Mouse (Mus musculus): Measurements from ENCODE around the gene Tjp3. TPM values are rescaled to one million over a fixed set of nuclear protein-coding genes. Genes with fewer than 3 reads are reported as not detected.

Gene Tjp3
- polyA plus RNA-seq (2014; fragmentation: Nextera tagmentation; extraction: Ambion mirVana): 7.6 and 11.6 TPM in 2 replicates

DNA sequence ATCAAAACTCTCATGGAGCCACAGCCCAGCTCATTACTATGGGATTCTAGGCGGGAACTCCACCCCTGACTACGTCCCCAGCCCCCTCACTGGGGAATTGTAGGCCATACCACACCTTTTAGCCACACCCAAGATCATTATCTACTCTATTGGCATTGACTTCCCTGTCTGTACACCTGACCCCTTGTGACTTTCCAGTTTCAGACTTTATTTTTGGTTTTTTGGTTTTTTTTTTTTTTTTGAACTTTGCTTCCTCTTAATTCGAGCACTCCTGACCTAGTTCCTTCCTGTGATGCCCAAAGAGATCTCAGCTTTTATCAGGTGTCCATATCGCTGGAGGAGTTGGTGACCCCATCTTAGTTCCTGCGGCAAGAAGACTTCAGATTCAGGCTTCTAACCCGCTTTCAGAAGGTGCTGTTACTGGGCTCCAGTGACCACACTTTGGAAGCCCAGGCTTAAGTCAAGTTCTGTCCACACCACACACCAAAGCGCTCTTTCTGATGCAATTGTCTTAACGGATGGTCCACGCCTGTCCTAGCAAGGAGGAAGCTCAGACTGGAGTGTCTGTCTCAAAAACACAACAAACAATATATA, at the start of gene Tjp3:
TSS of gene Tjp3 (minus strand) at position 71 of the 594 bp plus-strand sequence.
- H3K4me1 ChIP-seq (ENCODE audit: control insufficient read depth, insufficient read depth, low read length): peaks cover 24% of the 10 kb centered on the region
- ATAC-seq (ENCODE audit: low FRiP score, low TSS enrichment): no peak
- no peaks in the 10 kb centered on the region for H3K36me3 ChIP-seq (ENCODE audit: control insufficient read depth, insufficient read depth, low read length)
- H3K27me3 ChIP-seq (ENCODE audit: control insufficient read depth, insufficient read depth, low read length): peaks cover 16% of the 10 kb centered on the region
- H3K9me3 ChIP-seq (ENCODE audit: control insufficient read depth, low read length): no peaks in the 10 kb centered on the region
- H3K4me3 ChIP-seq (ENCODE audit: low read length): peak within 1 kb of the TSS; percentile 29
- peak within 1 kb of the TSS; percentile 30; the same call in 1 of the 2 replicates for H3K27ac ChIP-seq (ENCODE audit: low read depth, low read length)
- peak within 1 kb of the TSS; percentile 36 for H3K4me2 ChIP-seq (replicated peaks; ENCODE audit: low read depth, low read length)
- H3K9ac ChIP-seq (ENCODE audit: low read depth, low read length): peak within 1 kb of the TSS; percentile 28; the same call in 1 of the 2 replicates
- 63% methylated on average over 9 of the region's 9 CpGs for WGBS

DNA sequence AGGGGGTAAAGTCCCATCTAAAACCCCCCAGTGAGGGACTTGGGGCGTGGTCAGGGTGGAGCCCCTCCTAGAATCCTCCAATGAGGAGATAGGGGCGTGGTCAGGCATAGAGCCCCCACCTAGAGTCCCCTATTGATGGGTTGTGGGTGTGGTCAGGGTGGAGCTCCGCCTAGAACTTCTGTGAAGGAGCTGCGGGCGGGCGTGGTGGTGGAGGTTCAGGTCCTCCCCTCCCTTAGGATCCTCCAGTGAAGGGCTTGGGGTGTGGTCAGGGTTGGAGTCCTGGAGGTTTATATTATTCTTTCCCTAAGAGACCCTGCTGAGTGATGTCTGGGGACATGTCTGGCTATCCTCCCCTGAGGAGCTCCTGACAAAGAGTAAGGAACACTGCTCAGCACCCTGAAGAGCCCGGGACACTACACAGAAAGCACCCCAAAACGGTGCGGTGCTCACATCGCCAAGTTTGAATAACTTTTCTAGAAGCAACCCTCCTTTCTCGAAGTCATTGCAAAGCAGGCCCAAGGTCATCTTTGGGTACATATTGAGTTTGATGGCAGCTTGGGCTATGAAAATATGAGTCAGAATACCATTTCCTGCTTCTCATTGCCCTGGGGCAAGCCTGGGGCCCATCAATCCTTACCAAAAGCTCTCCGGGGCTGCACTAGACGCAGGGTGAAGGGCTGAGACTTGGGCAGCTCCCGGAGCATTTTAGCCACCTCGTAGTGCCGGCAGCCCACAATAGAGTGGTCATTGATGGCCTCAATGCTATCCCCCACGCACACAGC, 49.4 kb upstream of the Tjp3 start:
- no peaks in the 10 kb centered on the region for H3K9me3 ChIP-seq (ENCODE audit: control insufficient read depth, low read length)
- H3K9ac ChIP-seq (ENCODE audit: low read depth, low read length): no peak overlapping the region
- peaks cover 22% of the 10 kb centered on the region for H3K27me3 ChIP-seq (ENCODE audit: control insufficient read depth, insufficient read depth, low read length)
- no peak overlapping the region for H3K4me3 ChIP-seq (ENCODE audit: low read length)
- no peak for ATAC-seq (ENCODE audit: low FRiP score, low TSS enrichment)
- 41% methylated on average over 17 of the region's 17 CpGs for WGBS
- no peak overlapping the region for H3K27ac ChIP-seq (ENCODE audit: low read depth, low read length)
- no peak overlapping the region for H3K4me2 ChIP-seq (replicated peaks; ENCODE audit: low read depth, low read length)
- no peaks in the 10 kb centered on the region for H3K36me3 ChIP-seq (ENCODE audit: control insufficient read depth, insufficient read depth, low read length)
- H3K4me1 ChIP-seq (ENCODE audit: control insufficient read depth, insufficient read depth, low read length): peaks cover 12% of the 10 kb centered on the region; the same call in 1 of the 2 replicates

DNA sequence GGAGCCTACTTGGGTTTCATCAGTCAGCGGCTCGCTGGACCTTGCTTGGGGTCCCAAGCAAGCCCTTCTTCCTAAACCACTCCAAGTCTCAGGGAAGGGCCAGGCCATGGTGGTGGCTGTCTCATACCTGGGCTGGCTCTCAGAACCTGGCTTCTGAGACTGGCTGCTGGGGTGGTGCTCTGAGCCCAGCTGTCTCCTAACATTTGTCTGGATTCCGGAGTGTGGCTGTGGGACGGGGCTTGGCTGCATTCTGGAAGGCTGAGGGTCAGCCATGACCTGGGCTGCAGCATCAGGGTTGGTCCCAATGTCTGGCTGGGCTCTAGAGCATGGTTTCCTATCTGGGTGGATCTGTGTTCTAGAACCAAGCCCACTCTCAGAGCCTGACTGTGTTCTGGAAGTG, 45.2 kb upstream of the Tjp3 start:
- Histone ChIP-seq H3K27ac (ENCODE audit: low read depth, low read length) (peak overlapping the region; percentile 52; the same call in 1 of the 2 replicates), H3K4me1 (ENCODE audit: control insufficient read depth, insufficient read depth, low read length) (peaks cover 26% of the 10 kb centered on the region), H3K9me3 (ENCODE audit: control insufficient read depth, low read length) (no peaks in the 10 kb centered on the region), H3K27me3 (ENCODE audit: control insufficient read depth, insufficient read depth, low read length) (peaks cover 9% of the 10 kb centered on the region), H3K36me3 (ENCODE audit: control insufficient read depth, insufficient read depth, low read length) (no peaks in the 10 kb centered on the region), H3K4me3 (ENCODE audit: low read length) (no peak overlapping the region), H3K4me2 (replicated peaks; ENCODE audit: low read depth, low read length) (no peak overlapping the region), H3K9ac (ENCODE audit: low read depth, low read length) (no peak overlapping the region)
- ATAC-seq (ENCODE audit: low FRiP score, low TSS enrichment): no peak
- 70% methylated on average over 4 of the region's 4 CpGs for WGBS

DNA sequence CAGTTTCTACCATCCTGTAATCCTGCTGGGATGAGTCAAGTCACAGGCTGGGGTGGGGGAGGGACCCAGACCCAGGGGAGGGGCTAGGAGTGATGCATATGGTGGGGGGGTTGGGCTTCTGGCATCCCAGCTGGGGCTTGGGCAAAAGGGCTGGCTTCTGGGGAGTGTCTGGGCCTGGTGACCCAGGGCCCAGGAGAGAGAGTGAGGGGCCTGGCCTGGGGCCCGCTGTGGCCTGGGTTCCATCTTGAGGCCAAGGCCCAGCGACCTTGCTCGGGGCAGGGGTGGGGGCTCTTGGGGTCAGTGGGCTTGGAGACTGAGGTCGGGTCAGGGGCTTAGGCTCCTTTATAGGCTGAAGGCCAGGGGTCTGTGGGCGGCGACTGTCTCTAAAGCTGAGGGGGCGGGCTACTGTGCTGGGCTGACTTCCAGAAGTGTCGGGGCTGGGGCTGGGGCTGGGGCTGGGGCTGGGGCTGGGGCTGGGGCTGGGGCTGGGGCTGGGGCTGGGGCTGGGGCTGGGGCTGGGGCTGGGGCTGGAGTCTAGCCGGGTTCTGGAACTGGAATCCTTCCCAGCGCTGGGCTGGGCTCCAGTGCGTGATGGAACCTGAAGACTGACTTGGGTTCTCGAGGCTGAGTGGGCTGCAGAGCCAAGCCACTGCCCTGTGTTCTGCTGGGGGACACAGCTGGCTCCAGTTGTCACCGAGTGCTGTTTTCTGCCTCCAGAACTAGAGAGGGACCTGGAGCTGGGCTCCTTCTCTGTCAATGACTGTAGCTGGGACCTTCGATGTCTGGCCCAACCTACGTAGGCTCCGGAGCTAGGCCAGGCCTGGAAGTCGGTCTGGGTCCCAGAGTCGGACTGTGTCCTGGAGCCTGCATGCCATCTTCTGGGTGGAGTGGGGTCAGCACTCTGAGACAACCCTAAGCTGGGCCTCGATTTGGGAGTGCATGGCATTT, 44.3 kb upstream of the Tjp3 start:
- no peak overlapping the region; the same call in 1 of the 2 replicates for H3K4me2 ChIP-seq (replicated peaks; ENCODE audit: low read depth, low read length)
- no peak overlapping the region for H3K9ac ChIP-seq (ENCODE audit: low read depth, low read length)
- WGBS: 42% methylated on average over 12 of the region's 19 CpGs
- no peaks in the 10 kb centered on the region for H3K36me3 ChIP-seq (ENCODE audit: control insufficient read depth, insufficient read depth, low read length)
- peaks cover 9% of the 10 kb centered on the region for H3K27me3 ChIP-seq (ENCODE audit: control insufficient read depth, insufficient read depth, low read length)
- peak; percentile 41 for ATAC-seq (ENCODE audit: low FRiP score, low TSS enrichment)
- peaks cover 26% of the 10 kb centered on the region for H3K4me1 ChIP-seq (ENCODE audit: control insufficient read depth, insufficient read depth, low read length)
- H3K9me3 ChIP-seq (ENCODE audit: control insufficient read depth, low read length): no peaks in the 10 kb centered on the region
- no peak overlapping the region for H3K4me3 ChIP-seq (ENCODE audit: low read length)
- H3K27ac ChIP-seq (ENCODE audit: low read depth, low read length): peak overlapping the region; percentile 52

DNA sequence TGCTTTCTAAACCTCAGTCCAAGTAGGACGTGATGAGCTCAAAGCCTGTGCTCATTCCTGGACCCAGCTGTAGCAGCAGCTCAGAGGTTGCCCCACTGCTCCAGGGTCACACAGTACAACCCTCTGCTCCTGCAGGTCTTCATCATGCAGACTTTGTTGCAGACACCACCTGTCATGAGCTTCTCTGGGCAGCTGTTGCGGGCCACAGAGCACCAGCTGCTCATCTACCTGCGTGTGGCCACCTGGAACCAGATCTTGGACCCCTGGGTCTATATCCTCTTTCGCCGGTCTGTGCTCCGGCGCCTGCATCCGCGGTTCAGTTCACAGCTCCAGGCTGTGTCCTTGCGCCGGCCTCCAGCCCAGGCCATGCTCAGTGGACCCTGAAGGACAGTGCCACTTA, 42.9 kb upstream of the Tjp3 start:
- Histone ChIP-seq H3K27ac (ENCODE audit: low read depth, low read length) (no peak overlapping the region), H3K4me2 (replicated peaks; ENCODE audit: low read depth, low read length) (no peak overlapping the region), H3K4me1 (ENCODE audit: control insufficient read depth, insufficient read depth, low read length) (peaks cover 32% of the 10 kb centered on the region), H3K36me3 (ENCODE audit: control insufficient read depth, insufficient read depth, low read length) (no peaks in the 10 kb centered on the region), H3K9ac (ENCODE audit: low read depth, low read length) (no peak overlapping the region), H3K27me3 (ENCODE audit: control insufficient read depth, insufficient read depth, low read length) (peaks cover 9% of the 10 kb centered on the region), H3K4me3 (ENCODE audit: low read length) (no peak overlapping the region), H3K9me3 (ENCODE audit: control insufficient read depth, low read length) (no peaks in the 10 kb centered on the region)
- 50% methylated on average over 11 of the region's 11 CpGs for WGBS
- 0 out of 2 replicates have a peak, but pooled peaks have one; percentile 1 for ATAC-seq (ENCODE audit: low FRiP score, low TSS enrichment)

DNA sequence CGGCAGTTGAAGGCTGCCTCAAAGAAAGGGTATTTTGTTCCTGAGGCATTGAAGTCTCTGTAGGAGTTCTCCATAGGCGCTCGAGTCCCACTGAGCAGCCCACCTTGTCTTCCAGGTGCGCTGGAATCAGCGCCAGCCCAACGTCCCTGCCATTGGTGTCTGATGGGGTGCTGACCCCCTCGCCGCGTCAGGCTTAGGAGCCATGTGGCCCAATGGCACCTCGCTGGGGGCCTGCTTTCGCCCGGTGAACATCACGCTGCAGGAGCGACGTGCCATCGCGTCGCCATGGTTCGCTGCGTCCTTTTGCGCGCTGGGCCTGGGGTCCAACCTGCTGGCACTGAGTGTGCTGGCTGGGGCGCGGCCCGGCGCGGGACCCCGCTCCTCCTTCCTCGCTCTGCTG, 40.9 kb upstream of the Tjp3 start:
- H3K27ac ChIP-seq (ENCODE audit: low read depth, low read length): no peak overlapping the region
- H3K4me3 ChIP-seq (ENCODE audit: low read length): peak overlapping the region; percentile 17
- WGBS: 25% methylated on average over 29 of the region's 29 CpGs
- ATAC-seq (ENCODE audit: low FRiP score, low TSS enrichment): no peak
- peak overlapping the region; percentile 42; the same call in 1 of the 2 replicates for H3K9ac ChIP-seq (ENCODE audit: low read depth, low read length)
- peaks cover 42% of the 10 kb centered on the region for H3K4me1 ChIP-seq (ENCODE audit: control insufficient read depth, insufficient read depth, low read length)
- no peaks in the 10 kb centered on the region for H3K9me3 ChIP-seq (ENCODE audit: control insufficient read depth, low read length)
- H3K4me2 ChIP-seq (replicated peaks; ENCODE audit: low read depth, low read length): peak overlapping the region; percentile 29
- H3K27me3 ChIP-seq (ENCODE audit: control insufficient read depth, insufficient read depth, low read length): peaks cover 9% of the 10 kb centered on the region
- H3K36me3 ChIP-seq (ENCODE audit: control insufficient read depth, insufficient read depth, low read length): no peaks in the 10 kb centered on the region; the same call in 1 of the 2 replicates

DNA sequence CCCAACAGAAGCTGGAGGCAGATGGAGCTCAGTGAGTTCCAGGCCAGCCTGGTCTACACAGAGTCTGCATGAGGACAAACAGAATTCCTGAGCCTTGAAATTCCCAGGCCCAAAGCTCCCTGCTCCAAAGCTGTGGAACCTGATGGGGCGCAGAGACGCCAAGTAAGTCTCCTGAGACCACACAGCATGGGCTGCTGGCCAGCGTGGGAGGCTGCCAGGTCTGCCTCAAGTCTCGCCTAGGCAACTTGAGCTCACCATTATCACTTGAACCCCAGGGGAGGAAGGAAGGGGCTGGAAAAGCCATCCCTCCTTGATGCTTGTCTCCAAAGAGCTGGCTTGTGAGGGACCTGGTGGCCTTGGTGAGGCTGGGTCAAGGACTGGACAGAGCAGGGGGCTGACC, 38.6 kb upstream of the Tjp3 start:
- ATAC-seq (ENCODE audit: low FRiP score, low TSS enrichment): no peak

DNA sequence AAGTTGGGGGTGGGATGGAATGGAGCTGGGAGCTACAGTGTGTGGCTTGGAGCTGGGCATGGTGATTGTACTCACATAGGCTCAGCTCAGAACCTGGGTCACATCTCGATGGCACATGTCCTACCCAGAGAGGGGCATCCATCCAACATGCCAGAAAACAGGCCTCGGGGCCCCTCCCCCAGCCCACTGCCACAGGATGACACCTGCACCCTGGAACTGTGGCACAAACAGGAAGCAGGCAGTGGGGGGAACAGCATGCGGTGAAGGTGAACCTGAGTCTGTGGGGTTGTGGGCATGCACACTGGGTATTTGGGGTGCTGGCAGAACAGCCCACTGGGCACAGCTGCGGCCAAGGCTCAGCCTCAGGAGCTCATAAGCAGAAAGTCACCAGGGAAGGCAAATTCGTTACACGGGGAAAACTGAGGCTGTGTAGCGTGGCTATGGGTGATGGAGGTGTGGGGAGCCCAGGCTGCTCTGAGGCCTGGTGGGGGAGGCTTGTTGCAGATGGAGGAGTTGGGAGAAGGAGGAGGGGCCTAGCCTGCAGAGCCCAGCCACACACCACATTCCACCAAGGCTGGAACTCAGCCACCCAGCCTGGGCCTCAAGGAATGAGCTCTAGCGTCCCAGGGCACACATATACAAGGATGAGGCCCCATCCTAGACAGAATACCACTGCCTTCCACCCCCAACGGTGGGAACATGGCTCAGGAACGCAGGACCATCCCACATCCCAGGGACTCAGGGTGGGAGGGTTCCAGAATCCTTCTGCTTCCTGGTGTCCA, 38.0 kb upstream of the Tjp3 start:
- Histone ChIP-seq H3K27me3 (ENCODE audit: control insufficient read depth, insufficient read depth, low read length) (peaks cover 9% of the 10 kb centered on the region), H3K36me3 (ENCODE audit: control insufficient read depth, insufficient read depth, low read length) (peaks cover 29% of the 10 kb centered on the region), H3K9me3 (ENCODE audit: control insufficient read depth, low read length) (no peaks in the 10 kb centered on the region), H3K4me2 (replicated peaks; ENCODE audit: low read depth, low read length) (peak overlapping the region; percentile 34), H3K27ac (ENCODE audit: low read depth, low read length) (peak overlapping the region; percentile 87), H3K4me1 (ENCODE audit: control insufficient read depth, insufficient read depth, low read length) (peaks cover 24% of the 10 kb centered on the region; the same call in 1 of the 2 replicates), H3K4me3 (ENCODE audit: low read length) (peak overlapping the region; percentile 18; the same call in 1 of the 2 replicates), H3K9ac (ENCODE audit: low read depth, low read length) (peak overlapping the region; percentile 34; the same call in 1 of the 2 replicates)
- 62% methylated on average over 10 of the region's 10 CpGs for WGBS
- peak; percentile 41; the same call in 1 of the 2 replicates for ATAC-seq (ENCODE audit: low FRiP score, low TSS enrichment)

More for the DNA sequence above, 38.6 kb upstream of the Tjp3 start:
- H3K9ac ChIP-seq (ENCODE audit: low read depth, low read length): peak overlapping the region; percentile 34; the same call in 1 of the 2 replicates
- peak overlapping the region; percentile 34; the same call in 1 of the 2 replicates for H3K4me2 ChIP-seq (replicated peaks; ENCODE audit: low read depth, low read length)
- peaks cover 9% of the 10 kb centered on the region for H3K27me3 ChIP-seq (ENCODE audit: control insufficient read depth, insufficient read depth, low read length)
- H3K9me3 ChIP-seq (ENCODE audit: control insufficient read depth, low read length): no peaks in the 10 kb centered on the region
- H3K36me3 ChIP-seq (ENCODE audit: control insufficient read depth, insufficient read depth, low read length): peaks cover 23% of the 10 kb centered on the region
- 61% methylated on average over 4 of the region's 4 CpGs for WGBS
- H3K27ac ChIP-seq (ENCODE audit: low read depth, low read length): peak overlapping the region; percentile 87
- H3K4me1 ChIP-seq (ENCODE audit: control insufficient read depth, insufficient read depth, low read length): peaks cover 31% of the 10 kb centered on the region
- peak overlapping the region; percentile 9; the same call in 1 of the 2 replicates for H3K4me3 ChIP-seq (ENCODE audit: low read length)

Data from kidney, embryonic 14.5 days (tissue).